Mouse (Mus musculus): ENCODE measurements around the gene Rasl11b. TPM values are rescaled to one million over a fixed set of nuclear protein-coding genes. Genes with fewer than 3 reads are reported as not detected.

Gene Rasl11b
- total RNA-seq, 2 experiments from 2014 or later: 27.7 to 33.0 TPM

- peak in 1 of 2 experiments; percentile 33 for DNase-seq
- intact Hi-C loops (cut with DNase I): no loop called here
These were observed 11.0 kb downstream of the Rasl11b start for GRCm38 (mm10) chr5:74206038-74206437.

- DNase-seq: no peak
- intact Hi-C loops (cut with DNase I): no loop called here
These were observed 11.6 kb downstream of the Rasl11b start for GRCm38 (mm10) chr5:74206649-74207048.

GRCm38 (mm10) chr5:74207209-74207608, 12.1 kb downstream of the Rasl11b start:
- DNase-seq: no peak
- intact Hi-C loops (cut with DNase I): no loop called here

- no peak for DNase-seq
- intact Hi-C loops (cut with DNase I): no loop called here
These were observed 13.4 kb downstream of the Rasl11b start for GRCm38 (mm10) chr5:74208438-74208837.

GRCm38 (mm10) chr5:74209640-74210039, 14.6 kb downstream of the Rasl11b start:
- intact Hi-C loops (cut with DNase I): no loop called here
- no peak for DNase-seq

GRCm38 (mm10) chr5:74211346-74211745, 16.3 kb downstream of the Rasl11b start:
- intact Hi-C loops (cut with DNase I): no loop called here
- no peak for DNase-seq

DNA sequence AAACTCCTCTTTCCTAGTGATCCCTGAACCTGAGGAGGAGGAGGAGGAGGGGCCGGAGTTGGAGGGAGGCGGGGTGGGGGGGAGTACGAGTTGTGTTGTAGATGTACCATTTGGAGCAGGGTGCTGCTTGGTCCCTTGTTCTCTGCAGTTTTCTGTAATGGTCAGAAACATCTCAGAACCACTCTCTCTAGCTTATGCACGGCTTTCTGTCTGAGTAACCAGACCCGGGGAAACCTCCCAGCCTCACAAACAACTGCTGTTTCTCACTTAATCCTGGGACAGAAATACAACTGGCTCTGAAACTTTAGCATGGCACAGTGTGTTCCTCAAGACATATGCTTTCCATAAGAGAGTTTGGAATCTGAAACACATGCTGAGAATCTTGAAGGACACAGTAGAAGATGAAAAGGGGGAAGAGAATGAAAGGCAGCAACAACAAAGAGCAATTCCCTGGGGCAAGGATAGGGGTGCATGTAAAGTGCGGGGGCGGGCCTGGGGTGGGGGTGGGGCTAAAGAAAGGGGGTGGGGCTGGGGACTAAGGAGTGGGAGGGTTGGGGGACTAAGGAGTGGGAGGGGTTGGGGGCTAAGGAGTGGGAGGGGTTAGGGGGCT, 19.5 kb downstream of the Rasl11b start:
- intact Hi-C loops (cut with DNase I): loop anchor here (5.0 kb wide), 1 partner anchor 38 kb away; no protein-coding TSS in a partner anchor
- DNase-seq: no peak

DNA sequence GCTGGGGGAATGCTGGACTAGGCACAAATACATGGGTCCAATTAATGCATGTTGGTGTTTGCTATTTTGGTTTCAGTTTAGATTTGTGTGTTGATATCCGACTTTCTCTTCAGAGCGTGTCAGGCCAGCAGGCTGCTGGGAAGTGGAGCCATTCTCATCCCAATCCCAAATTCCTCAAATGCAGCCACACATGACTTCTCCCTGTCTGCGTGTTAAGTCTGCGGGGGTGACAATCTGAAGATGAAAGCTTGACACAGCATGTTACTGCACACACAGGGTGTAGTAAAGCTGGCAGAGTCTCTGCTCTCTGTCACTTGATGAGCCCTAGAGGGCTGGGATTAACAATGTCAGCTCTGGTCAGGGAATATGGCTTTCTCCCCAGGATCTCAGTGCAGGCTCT, 20.0 kb downstream of the Rasl11b start:
- DNase-seq: no peak

DNA sequence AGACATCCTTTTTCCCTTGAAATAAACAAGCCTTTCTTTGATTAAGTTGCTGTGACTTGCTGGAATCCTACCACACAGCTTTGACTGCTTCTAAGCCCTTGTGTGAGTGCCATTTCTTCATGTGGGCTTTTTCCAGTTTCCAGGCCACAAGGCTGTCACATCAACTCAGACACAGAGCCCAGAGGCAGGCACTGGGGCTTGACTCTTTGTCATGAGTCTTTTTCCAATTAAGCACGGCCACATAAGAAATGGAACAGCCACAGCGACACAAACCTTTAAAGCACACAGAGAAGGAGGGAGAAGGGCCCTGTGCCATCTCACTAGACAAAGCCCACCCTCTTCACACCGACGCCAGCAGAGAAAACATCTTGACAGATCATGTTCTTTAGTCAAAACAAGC, 23.4 kb downstream of the Rasl11b start:
- no peak for DNase-seq
- intact Hi-C loops (cut with DNase I): loop anchor here (5.0 kb wide), 1 partner anchor 34 kb away; no protein-coding TSS in a partner anchor

More for the DNA sequence above, 20.0 kb downstream of the Rasl11b start:
- intact Hi-C loops (cut with DNase I): loop anchor here (5.0 kb wide), 1 partner anchor 37 kb away; no protein-coding TSS in a partner anchor

- no peak for DNase-seq
- intact Hi-C loops (cut with DNase I): no loop called here
These were observed 27.5 kb downstream of the Rasl11b start for GRCm38 (mm10) chr5:74222626-74223025.

DNA sequence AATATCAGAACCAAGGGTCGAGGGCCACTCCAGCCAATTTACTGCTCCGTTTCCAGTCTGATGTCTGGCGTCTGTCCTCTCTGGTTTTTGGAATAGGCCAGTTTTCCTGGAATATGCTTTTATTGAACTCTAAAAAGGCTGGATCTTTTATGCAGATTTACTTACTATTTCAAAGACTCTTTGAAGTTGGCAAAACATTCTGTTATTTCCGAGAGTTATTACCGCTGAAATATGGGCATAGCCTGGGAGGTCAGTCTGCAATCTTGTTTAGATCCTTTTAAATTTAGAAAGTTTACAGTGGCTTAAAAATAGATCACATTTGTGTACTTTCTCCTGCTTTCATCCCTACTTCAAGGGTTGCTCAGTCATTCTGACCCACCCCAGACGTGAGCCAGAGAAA, 29.4 kb downstream of the Rasl11b start:
- DNase-seq: no peak
- intact Hi-C loops (cut with DNase I): no loop called here

DNA sequence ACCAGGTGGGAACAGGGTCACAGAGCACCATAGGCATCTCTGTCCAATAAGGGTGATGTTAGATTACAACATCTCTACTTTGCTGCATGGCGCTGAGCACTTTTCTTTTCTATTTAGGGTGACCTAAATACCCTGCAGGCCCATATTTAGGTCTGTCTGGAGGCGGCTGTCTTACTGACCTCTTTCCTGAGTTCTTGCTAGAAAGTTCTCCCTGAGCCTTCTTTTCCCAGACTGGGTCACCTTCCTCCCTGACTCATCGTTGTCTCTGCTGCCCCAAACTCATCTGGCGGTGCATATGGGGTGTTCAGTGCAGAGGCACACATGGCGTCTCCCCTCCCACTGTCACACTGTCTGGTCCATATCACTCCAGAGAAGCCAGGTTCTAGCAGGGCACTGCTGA, 31.1 kb downstream of the Rasl11b start:
- intact Hi-C loops (cut with DNase I): no loop called here
- DNase-seq: no peak

DNA sequence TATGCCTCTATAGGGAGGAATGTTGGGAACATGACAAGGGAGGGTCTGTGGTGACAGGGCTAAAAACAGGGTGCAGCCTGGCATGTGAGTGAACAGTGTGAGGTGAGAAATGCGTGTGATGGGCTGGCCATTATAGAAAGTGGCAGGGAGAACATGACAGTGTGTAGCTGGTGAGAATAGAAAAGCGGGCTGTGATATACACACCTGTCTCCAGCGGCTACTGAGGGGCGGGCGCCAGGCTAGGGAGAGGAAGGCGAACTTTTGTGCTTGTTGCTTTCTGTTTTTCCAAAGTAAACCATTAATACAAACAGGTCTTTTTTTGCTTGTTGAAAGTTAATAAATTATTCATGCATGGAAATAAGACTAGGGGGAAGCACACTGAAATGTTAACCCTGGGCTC, 32.3 kb downstream of the Rasl11b start:
- intact Hi-C loops (cut with DNase I): no loop called here
- DNase-seq: no peak

- intact Hi-C loops (cut with DNase I): no loop called here
- DNase-seq: no peak
These were observed 33.9 kb downstream of the Rasl11b start for GRCm38 (mm10) chr5:74228938-74229337.

DNA sequence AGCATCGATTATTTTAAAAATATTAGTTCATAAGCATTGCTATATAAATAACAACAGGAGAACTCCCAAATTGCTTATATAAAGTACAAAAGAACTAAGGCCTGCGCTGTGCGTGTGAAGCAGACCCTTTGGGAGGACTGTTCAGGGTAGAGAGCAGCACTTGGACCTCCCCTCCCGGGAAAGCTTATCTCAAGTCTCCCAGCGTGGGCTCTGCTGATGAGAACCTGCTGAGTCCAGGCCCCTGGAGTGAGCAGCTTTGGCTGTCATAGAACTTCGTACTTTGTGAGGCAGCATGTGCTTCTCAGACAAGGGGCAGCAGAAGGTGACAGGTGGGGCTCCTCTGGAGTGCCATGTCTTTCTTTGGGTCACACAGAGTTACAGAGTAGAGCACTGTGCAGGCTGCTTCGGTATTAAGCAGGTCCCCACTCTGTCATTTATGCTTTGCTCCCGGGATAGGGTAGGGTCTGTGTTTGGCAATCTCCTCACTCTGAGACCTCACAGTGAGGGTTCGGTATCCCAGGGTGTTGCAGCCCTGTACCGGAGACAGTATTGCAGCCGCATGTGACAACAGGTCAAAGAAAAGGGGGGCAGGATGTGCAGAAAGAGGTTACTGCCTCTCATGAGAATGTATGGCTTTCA, 34.8 kb downstream of the Rasl11b start:
- no peak for DNase-seq

GRCm38 (mm10) chr5:74230525-74230924, 35.4 kb downstream of the Rasl11b start:
- intact Hi-C loops (cut with DNase I): no loop called here
- DNase-seq: no peak

More for the DNA sequence above, 34.8 kb downstream of the Rasl11b start:
- intact Hi-C loops (cut with DNase I): no loop called here

- no peak for DNase-seq
- intact Hi-C loops (cut with DNase I): no loop called here
These were observed 38.7 kb downstream of the Rasl11b start for GRCm38 (mm10) chr5:74233808-74234207.

GRCm38 (mm10) chr5:74239369-74239768, 44.3 kb downstream of the Rasl11b start:
- DNase-seq: no peak
- intact Hi-C loops (cut with DNase I): no loop called here

GRCm38 (mm10) chr5:74240298-74240697, 45.2 kb downstream of the Rasl11b start:
- DNase-seq: no peak
- intact Hi-C loops (cut with DNase I): no loop called here

DNA sequence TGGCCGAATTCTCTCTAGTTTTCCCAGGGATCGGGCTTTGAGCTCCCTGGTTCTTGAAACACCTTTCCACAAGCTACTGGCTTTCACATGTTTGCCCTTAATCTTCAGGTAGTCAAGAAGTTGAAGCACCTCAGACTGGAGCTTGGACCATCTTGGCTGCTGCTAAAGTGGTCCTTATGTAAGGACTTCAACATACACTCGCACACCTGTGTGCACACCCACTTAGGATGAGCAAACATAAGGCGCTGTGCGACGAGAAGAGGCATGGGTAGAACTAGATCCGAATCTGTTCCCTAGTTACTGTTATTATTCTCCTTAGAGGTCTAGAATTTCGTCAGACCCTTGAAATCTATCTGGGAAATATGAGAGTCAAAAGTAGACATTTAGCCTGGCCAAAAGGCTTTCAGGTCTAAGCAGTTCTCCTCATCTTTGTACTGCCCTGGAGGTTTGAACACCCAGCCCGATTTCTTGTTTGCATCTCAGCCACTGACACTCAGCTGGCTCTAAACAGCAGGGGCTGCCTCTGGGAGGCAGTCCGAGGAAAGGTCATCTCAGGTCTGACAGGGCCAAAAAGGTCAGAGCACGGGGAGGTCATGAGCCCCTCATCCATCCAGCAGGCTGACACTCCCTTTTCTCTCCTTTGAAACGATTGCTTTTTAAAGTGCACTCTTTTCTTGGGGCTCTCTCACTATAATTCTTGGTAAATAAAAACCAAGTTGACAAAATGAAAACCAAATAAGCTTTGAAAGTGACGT, 46.0 kb downstream of the Rasl11b start:
- intact Hi-C loops (cut with DNase I): no loop called here
- no peak for DNase-seq

GRCm38 (mm10) chr5:74242654-74243053, 47.6 kb downstream of the Rasl11b start:
- no peak for DNase-seq
- intact Hi-C loops (cut with DNase I): no loop called here
